Mouse (Mus musculus): ENCODE results near the gene Acp6.

The Acp6 gene

DNA sequence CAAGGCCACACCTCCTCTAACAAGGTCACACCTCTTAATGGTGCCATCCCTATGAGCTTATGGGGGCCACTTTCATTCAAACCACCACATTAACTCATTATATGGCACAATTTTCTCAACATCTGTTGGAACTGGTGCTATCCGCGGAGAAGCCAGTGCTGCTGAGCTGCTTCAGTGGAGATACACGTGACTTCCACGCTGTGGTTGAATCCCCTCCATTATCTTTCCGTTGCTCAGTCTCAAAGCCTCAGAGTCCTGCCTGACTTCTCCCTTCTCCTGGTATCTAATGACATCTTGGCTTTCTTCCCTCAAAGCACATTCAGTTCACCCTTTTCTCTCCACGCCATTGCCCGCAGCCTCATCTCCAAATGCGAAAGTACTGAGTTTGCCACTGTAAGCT, 38.0 kb downstream of the Acp6 start:
- DNase-seq (ENCODE audit: low spot score), result no peak

DNA sequence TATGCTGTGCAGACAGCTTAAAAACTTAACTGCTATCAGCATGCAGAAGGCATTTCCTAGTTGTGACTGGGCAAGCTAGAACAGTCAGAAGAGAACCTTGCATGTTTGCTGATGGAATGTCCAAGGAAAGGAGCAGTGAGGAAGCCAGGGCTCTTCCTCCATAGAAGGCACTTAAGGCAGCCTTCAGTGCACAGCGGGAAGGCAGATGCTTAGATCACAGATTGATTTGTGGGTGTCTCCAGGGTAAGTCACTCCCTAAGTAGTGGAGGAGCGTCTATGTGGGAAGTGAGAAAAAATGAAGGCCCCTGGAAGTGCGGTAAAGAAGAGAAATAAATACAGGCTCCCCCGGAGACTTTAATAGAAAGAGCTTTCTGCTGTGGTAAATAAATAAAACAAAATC, 40.7 kb downstream of the Acp6 start:
- no peak for DNase-seq (ENCODE audit: low spot score)

- DNase-seq (ENCODE audit: low spot score), result peak; percentile 81
These were observed 43.4 kb downstream of the Acp6 start for GRCm38 (mm10) chr3:97201943-97202342.

DNA sequence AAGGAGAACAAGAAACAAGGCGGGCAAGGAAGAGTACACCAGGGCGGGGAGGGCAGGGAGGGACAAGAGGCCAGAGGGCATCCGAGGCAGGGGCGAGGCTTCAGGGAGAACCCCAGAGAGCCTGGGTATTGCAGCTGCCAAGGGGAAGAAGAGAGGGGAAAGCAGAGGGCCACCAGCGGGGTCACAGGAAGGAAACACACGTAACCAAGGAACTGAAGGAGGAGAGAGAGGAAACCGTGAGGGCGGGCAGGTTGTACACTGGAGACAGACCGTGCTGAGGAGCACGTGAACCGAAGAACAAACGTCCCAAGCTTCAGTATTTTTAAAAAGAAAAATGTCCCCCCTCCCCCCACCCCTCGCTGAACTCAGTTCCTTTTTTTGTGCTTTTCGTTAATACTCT, 45.3 kb downstream of the Acp6 start:
- no peak for DNase-seq (ENCODE audit: low spot score)

DNA sequence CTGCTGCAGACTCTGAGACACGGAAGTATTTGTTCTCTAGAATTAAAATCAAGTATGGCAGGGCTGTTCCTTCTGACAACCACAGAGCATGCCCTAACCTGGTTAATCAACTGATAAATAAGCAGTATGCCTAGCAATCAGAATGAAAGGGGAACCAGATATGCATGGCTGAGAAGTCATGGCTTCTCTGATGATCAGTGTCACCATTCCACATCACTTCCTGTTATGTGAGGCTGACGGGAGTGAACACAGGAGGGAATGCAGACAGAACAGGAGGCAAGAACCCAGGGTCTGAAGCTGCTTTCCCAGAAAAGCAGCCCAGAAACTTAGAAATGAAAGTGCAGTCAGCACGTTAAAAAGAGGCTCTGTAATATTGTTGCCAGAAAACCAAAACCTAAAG, 47.9 kb downstream of the Acp6 start:
- DNase-seq (ENCODE audit: low spot score), result no peak

- no peak for DNase-seq (ENCODE audit: low spot score)
These were observed 50.8 kb downstream of the Acp6 start for GRCm38 (mm10) chr3:97209351-97209750.

GRCm38 (mm10) chr3:97211177-97211576, 52.6 kb downstream of the Acp6 start:
- no peak for DNase-seq (ENCODE audit: low spot score)

GRCm38 (mm10) chr3:97213871-97214270, 55.3 kb downstream of the Acp6 start:
- DNase-seq (ENCODE audit: low spot score), result no peak

- DNase-seq (ENCODE audit: low spot score), result no peak
These were observed 55.9 kb downstream of the Acp6 start for GRCm38 (mm10) chr3:97214439-97214838.

DNA sequence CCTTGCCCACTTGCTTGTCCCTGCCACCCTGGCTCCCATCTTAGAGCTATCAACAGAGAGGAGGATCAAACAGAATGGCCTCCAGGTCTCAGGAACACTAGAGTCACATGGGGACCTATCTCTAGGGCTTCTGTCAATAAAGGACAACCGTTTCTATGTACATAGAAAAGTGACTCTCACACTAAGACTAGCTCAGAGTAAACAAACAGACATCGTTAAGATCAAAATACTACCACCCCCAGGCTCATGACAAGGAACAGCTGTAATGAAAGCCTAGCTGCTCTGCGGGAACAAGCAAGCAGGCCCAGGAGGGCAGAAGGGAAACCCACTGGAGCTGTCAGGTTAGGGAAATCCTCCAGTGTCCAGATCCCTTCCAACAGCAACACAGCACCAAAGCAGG, 56.9 kb downstream of the Acp6 start:
- no peak for DNase-seq (ENCODE audit: low spot score)

GRCm38 (mm10) chr3:97223261-97223660, 64.7 kb downstream of the Acp6 start:
- DNase-seq (ENCODE audit: low spot score), result no peak

- DNase-seq (ENCODE audit: low spot score), result no peak
These were observed 66.7 kb downstream of the Acp6 start for GRCm38 (mm10) chr3:97225231-97225630.

DNA sequence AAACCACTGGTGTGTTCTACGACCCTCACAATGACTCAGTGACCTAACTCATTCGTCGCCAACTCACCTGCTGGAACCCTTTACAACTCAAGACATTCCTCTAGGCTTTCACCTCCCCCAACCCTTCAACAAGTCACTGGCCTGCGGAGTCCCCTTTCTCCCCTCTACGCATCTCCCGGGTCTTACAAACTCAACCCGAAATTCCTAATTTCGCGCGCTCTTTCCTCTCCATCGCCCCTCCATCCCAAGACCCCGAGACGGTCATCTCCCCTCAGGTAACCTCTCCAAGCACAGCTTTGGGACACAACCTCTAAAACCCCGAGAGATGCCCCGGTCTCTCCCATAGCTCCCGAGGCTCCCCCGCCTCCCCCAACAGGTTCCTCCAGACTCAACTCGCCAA, 68.1 kb downstream of the Acp6 start:
- peak; percentile 43 for DNase-seq (ENCODE audit: low spot score)

All from embryo, embryonic 10 days (tissue).